Mouse (Mus musculus) gonadal fat pad, adult 2 months (tissue): ENCODE results near the gene Tie1. TPM values are rescaled to one million over a fixed set of nuclear protein-coding genes. Genes with fewer than 3 reads are reported as not detected.

Experiments used
- DNase-seq: peaks from one replicate; pipeline ENCODE4 v3.0.0-alpha.2; 2012; ENCODE audit warnings: low read depth
- polyA plus RNA-seq: library from polyadenylated mRNA; depleted of rRNA; stranded (reverse); fragments of >200 nt; gene quantifications from 2 replicates; pipeline ENCODE4 v1.2.3, GENCODE M21; 2012

Tie1 gene
- polyA plus RNA-seq, 1 experiment = 47.6 TPM

DNA sequence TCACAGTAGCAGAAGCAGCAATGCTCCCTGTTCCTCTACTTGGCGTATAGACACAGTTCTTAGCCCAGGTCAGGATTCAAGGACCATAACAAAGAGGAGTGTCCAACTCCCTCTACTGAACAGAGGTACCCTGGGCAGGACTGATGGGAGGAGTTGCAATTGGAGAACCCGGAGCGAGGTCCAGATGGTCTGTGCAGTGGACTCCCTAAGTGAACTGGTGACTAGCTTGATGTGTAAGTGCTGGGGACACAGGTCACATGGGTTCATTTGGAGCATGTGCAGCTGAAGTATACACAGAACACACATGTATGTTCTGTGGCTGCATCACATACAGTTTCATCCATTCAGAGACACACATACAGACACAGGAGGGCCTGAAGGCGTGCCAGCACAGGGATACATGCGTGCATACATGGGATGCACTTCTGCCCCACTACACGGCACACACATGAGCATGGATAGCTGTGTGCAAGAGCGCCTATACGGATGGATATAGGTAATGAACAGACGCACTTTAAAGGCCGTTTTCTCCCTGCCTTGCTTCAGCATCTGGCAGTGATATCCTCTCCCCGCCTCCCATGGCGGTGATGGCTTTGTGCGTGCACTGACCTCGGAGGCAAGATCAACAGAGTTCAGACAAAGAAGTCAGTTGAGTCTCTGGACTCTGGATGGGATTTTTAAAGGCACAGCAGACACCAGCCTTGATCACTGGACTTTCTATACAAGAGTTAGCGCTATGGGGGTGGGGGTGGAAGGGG is 12.9 kb downstream of the Tie1 start:
- no peak for DNase-seq

DNA sequence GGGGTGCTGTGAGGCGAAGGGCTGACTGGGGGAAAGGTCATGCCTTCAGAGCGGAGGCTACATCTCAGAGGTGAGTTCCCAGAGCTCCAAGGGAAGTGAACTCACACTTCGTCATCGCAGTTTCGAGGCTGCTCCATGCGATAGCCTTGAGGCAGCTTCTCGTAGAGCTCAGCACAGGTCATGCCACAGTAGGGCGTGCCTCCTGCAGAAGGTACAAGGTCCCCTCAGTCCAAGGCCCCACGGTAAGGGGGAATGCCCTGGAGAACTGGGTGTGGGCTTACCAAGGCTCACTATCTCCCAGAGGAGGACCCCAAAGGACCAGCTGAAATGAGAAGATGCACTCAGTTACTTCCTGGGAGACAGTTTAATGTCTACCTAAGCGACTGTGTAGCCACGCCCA is 17.2 kb downstream of the Tie1 start:
- DNase-seq = no peak

- no peak for DNase-seq
Measured at GRCm38 (mm10) chr4:118471281-118471680, 18.6 kb downstream of the Tie1 start.

GRCm38 (mm10) chr4:118465697-118466163 is 24.1 kb downstream of the Tie1 start:
- no peak for DNase-seq

DNA sequence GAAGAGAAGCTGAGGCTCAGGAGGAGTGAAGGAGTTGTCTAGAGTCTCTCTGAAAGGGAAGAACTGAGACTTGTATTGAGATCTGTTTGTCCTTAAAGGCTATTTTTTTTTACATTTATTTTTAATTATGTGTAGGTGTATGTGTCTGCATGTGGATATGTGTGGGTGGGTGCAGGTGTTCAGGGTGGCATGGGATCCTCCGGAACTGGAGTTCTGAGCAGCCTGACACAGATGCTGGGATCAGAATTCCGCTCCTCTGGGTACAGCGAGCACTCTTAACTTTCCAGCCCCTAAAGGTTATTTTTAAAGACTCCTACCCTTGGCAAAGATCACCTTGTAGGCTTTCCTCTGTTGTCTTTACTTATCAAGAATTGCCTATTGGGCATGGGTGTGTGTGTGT is 24.9 kb downstream of the Tie1 start:
- DNase-seq = no peak

GRCm38 (mm10) chr4:118457345-118457975 is 32.4 kb downstream of the Tie1 start, which contains the start of gene Mpl:
TSS of gene Mpl (minus strand) at chr4:118457513.
- DNase-seq = no peak

- DNase-seq = no peak
Measured at GRCm38 (mm10) chr4:118446415-118447153, 43.3 kb downstream of the Tie1 start.

DNA sequence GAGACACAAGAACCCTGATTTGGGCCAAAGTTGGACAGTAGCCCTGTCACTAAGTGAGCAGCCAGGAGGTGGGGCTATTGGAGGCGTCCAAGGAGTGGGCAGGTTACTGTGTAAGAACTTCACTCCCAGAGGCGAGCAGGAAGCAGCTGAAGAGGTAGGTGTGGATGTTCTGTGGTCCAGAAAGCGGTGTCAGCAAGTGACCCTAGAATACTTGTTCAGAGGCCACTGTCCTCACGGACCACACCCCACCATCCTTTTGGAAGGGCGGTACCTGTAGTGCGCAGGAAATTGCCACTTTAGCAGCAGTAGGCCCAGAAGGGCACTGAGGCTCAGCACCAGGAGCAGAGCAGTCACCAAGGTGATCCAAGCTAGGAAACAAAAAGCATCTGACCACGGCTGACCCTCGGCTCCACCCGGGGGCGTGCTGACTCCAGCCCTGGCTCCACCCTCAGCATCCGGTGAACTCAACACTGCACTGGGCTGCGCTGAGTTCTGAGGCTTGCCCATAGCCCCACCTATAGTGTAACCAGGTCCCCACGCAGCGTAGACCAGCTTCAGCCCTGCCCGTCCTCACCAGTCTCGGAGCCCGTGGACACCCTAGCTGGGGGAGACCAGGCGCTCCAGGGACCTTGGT is 44.0 kb downstream of the Tie1 start:
- DNase-seq = no peak

DNA sequence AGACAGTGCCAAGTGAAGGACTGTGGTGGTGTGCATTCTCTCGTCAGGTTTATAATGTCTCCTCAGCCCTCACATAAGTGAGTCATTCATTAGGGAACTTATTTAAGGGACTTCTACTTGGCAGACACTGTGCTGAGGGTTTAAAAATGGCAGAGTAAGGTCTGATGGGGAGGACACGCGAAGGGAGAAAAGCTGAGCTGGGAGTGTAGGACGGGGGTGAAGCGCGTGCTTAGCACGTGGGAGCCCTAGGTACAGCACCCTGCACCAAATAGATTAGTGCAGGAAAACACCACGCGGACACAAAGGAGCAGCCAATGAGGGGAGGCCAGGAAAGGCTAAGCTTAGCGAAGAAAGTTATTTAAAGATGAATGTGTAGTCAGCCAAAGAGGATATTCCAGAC is 44.8 kb downstream of the Tie1 start:
- DNase-seq = no peak

- DNase-seq = no peak
Measured at GRCm38 (mm10) chr4:118437829-118438253, 52.0 kb downstream of the Tie1 start.

- no peak for DNase-seq
Measured at GRCm38 (mm10) chr4:118436820-118437603, 52.8 kb downstream of the Tie1 start, which contains the start of gene Cdc20. TSS of gene Cdc20 (minus strand) at chr4:118437352.

GRCm38 (mm10) chr4:118432332-118432731 is 57.5 kb downstream of the Tie1 start:
- no peak for DNase-seq

GRCm38 (mm10) chr4:118429215-118429895 is 60.5 kb downstream of the Tie1 start:
- no peak for DNase-seq

DNA sequence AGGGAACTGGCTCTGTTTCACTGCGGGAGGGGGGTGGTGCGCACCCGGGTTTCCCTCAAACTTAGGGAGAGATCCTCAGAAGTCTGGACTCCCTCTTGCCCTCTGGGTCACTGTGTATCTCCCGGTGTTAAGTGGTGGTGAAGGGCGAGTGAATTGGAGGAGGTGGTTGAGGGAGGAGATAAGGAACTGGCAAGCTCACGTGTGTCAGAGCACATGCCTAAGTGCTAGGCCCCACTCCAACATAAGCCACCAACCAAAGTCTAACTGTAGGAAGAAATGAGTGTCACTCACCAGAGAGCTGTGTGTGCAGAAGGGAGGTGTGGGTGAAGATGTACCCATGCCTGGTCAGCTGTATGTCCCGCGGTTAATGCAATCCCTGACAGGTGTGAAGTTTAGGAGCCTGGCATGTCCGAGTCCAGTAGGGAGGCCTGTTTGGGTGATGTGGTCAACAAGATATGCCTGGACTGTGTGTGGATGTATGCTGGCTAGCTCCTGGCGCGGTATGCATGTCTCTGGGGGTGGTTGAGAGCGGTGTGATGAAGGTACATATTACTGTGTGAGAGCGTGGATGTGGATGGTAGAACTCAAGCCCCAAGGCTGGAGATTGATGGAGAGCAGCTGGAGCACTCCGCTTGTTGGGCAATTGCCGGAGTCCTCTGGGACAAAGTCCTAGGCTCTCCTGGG is 61.2 kb downstream of the Tie1 start:
- no peak for DNase-seq

- DNase-seq = no peak
Measured at GRCm38 (mm10) chr4:118427768-118428451, 62.0 kb downstream of the Tie1 start, which contains the start of gene Elovl1. TSS of gene Elovl1 (plus strand) at chr4:118428093.

DNA sequence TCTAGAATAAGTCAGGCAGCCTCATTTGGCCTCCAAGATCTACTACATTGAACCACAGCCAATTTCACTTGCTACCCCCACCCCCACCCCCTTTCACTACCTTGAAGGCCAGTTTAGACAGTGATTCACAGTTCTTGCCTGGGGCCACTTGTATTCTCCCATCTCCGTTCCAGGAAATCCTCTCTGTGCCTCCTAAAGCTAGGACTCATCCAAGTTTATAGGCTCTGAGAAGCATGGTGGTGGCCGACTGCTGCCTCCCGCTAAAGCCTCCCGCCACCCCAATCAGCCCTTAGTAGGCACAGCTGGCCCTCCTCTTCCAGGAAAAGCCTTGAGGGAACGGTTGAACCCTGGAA is 62.5 kb downstream of the Tie1 start:
- DNase-seq = no peak

GRCm38 (mm10) chr4:118425374-118425773 is 64.5 kb downstream of the Tie1 start:
- no peak for DNase-seq

GRCm38 (mm10) chr4:118424541-118425160 is 65.2 kb downstream of the Tie1 start:
- no peak for DNase-seq

GRCm38 (mm10) chr4:118421384-118421783 is 68.5 kb downstream of the Tie1 start:
- no peak for DNase-seq
